Mouse (Mus musculus) left cerebral cortex, postnatal 4 days (tissue): ENCODE results near the gene Atp8a2. TPM values are rescaled to one million over a fixed set of nuclear protein-coding genes. Genes with fewer than 3 reads are reported as not detected.

ENCODE experiments used
- DNase-seq: peaks from one replicate; pipeline ENCODE4 v3.0.0-alpha.2; 2022
- intact Hi-C: fragments of 180-260 bp; cut with DNase I; formaldehyde crosslinking; loops from one replicate; pipeline ENCODE4 v1.15.1; 2025
- total RNA-seq, 2 experiments: library from RNA; stranded (reverse); gene quantifications; 2 replicates each; pipeline ENCODE4 v1.2.3; 2021

The Atp8a2 gene
- total RNA-seq: 10 to 100 TPM; 95.4 to 98.7 TPM

DNA sequence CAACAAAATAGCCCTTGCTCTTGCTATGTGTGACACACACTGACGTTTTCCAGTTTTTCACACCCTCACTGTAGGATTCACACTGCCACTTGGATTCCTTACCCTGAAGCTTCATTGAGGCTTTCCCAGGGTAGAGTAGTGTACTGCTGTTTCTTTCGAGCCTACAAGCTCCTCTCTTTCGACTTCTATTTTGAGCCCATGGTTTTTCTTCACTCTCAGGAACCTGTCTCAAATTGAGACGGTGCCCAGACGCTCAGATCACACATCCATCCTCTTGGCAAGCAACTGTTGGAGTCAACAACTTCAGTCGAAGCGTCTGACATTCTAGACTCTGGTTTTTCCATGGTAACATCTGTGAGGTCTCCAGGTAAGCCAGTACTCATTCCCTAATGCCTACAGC lies at the start of gene Atp8a2:
Gene Atp8a2, minus strand, starts transcription at position 296 of the 400 bp plus-strand sequence.
- intact Hi-C loops: no loop called here
- DNase-seq: no peak

DNA sequence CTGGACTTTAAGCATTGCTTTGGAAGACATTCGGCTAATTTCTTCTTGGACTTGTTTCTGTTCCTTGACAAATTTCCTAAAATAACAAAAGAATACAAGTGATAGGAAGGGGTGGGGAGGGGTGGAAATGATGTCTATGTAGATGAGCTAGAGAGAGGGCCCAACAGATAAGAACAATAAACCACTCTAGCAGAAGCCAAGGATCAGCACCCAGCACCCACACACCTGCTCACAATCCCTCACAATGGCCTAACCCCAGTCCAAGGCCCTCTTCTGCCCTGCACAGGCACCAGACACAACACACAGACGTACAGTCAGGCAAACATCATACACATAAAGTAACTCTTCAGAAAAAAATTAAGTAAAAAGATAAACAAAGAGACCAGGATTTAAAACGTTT lies 41.6 kb upstream of the Atp8a2 start:
- DNase-seq: no peak
- intact Hi-C loops: loop anchor here (10.0 kb wide), 1 partner anchor 644 kb away; the partner anchor contains the start of gene Cdadc1

DNA sequence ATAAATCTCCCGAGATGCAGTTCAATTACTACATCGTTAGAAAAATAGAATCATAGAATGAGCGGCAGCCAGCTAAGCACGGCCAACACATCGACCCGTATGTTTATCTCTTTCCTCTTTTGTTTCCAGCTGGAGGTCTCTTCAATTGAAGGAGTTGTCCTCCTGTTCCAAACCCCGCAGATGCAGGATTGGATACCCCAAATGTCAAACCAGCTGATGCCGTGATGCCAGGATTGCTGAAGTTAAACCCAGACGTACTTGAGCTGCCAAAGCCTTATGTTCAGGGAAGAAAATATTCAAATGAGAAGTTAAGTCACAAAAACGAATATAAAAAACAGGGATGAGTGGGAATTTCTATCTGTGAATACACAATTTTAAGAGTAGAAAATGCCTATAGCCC lies 22.9 kb upstream of the Atp8a2 start:
- intact Hi-C loops: no loop called here
- no peak for DNase-seq

- intact Hi-C loops: no loop called here
- no peak for DNase-seq
These were observed 20.6 kb upstream of the Atp8a2 start for GRCm38 (mm10) chr14:60217616-60218015.

DNA sequence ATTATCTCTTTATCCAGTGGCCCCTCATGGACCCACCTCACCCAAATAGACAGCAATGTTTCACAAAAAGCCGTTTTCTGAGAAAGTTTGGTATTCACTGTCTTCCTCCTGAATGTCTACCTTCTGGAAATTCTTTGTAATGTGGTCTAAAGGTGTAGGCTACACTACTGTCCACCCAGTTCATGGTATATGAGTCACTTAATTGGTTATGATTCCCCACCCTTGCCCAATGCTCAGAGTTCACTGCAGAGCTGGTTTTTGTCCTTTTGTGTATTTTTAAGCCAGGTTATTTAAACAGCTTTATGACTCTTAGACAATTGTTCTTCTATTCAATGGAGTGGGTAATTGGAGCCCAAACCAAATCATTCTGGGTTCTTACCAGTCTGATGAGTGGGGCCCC lies 19.1 kb upstream of the Atp8a2 start:
- intact Hi-C loops: no loop called here
- DNase-seq: no peak

GRCm38 (mm10) chr14:60215000-60215399 lies 18.0 kb upstream of the Atp8a2 start:
- intact Hi-C loops: no loop called here
- DNase-seq: no peak

DNA sequence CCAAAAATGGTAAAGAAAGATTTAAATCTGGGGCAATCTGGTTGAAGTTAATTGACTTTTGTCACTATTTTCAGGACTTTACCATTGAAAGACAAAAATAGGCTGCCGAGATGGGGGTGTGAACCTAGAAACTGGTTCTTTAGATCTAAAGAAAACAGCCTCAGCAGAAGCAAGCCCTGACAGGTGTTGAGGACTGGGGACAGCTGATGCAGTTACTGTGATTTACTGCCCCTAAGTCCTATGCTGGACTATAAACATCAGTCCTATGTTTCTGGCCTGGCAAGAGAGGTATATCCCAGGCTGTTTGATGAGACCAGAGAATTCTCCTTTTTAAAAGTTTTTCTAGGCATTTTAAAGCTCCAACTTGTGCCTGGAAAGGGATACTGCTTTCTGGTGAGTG lies 17.1 kb upstream of the Atp8a2 start:
- no peak for DNase-seq
- intact Hi-C loops: no loop called here

DNA sequence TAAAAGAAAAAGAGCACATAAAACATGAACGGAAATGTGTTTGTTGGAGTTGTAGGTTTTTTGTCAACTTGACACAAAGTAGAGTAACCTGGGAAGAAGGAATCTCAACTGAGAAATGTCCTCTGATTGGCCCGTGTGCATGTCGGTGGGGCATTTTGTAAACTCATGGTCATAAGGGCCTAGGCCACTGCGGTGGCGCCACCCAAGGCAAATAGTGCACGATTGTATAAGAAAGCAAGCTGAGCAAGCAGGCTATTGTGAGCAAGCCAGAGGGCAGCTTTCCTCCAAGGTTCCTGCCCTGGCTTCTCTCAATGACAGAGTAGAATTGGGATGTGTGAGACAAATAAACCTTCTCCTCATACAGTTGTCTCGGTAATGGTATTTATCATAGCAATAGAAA lies 12.2 kb upstream of the Atp8a2 start:
- DNase-seq: no peak
- intact Hi-C loops: no loop called here

- DNase-seq: no peak
- intact Hi-C loops: no loop called here
These were observed 8.0 kb upstream of the Atp8a2 start for GRCm38 (mm10) chr14:60204993-60205392.

GRCm38 (mm10) chr14:60195999-60196398 lies 980 bp downstream of the Atp8a2 start:
- DNase-seq: no peak
- intact Hi-C loops: no loop called here

- DNase-seq: no peak
- intact Hi-C loops: no loop called here
These were observed 2.4 kb downstream of the Atp8a2 start for GRCm38 (mm10) chr14:60194606-60195005.

- no peak for DNase-seq
- intact Hi-C loops: no loop called here
These were observed 7.2 kb downstream of the Atp8a2 start for GRCm38 (mm10) chr14:60189771-60190170.

DNA sequence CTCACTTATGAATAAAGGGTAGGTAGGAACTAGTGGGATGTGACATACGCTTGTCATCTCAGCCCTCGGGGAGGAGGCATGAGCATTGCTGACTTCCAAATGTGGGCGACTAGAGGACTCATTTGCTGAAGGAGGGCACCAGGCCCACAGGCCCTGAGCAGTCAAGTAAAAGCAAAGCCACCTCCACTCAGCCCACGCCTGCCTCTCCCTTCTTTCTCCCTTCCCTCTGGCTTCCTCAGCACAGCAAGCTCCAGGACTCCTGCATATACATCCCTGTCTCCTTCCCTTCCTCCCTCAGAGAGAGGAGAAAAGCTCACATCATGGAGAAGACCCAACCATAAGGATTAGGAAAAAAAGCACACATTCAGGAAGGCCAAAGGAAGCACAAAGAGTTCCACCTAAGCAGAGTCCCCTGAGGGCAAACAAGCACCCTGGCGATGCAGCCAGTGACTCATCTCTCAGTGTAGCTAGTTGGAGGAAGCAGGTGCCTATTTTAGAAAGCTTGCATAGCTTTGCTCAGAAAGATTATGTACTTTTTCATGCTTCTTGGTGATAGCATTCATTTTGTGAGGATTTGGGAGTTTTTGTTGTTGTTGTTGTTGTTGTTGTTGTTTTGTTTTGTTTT lies 8.7 kb downstream of the Atp8a2 start:
- intact Hi-C loops: no loop called here
- DNase-seq: no peak

GRCm38 (mm10) chr14:60181306-60181705 lies 15.7 kb downstream of the Atp8a2 start:
- intact Hi-C loops: no loop called here
- DNase-seq: no peak

- intact Hi-C loops: loop anchor here (10.0 kb wide), 1 partner anchor 94 kb away; no protein-coding TSS in a partner anchor
- no peak for DNase-seq
These were observed 18.4 kb downstream of the Atp8a2 start for GRCm38 (mm10) chr14:60178571-60178955.

GRCm38 (mm10) chr14:60177614-60178570 lies 19.1 kb downstream of the Atp8a2 start:
- no peak for DNase-seq
- intact Hi-C loops: loop anchor here (10.0 kb wide), 1 partner anchor 93 kb away; no protein-coding TSS in a partner anchor

DNA sequence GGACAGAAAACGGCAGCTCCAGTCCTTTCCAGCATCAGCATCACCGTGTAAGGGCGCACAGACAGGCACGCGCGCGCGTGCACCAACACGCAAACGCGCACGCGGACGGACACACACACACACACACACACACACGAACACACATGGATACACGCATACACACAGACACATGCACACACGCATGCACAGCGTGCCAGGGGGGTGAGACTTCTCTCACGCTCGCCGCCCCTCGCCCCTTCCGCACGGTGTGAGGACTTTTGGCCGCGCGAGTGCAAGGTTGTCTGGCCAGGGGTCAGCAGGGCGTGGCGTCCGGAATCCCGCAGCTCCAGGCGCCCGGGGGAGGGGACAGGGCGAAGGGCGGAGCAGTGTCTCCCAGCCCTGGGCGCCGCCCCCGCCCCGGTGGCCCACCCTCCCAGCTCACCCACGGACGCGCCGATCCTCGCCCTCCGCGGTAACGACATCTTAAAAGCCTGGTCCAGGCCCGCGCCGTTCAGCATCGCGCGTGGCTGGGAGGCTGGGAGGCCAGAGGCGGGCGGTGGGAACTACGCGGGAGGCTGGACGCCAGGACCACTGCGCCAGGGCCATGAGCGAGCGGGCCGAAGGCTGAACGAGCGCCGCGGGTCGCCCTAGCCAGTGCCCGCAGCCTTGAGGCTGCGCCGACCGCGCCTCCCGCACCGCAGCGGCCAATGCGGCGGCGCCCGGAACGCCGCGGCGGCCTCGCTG lies 19.9 kb downstream of the Atp8a2 start:
- DNase-seq: peak; percentile 56
- intact Hi-C loops: loop anchor here (10.0 kb wide), 1 partner anchor 92 kb away; no protein-coding TSS in a partner anchor

GRCm38 (mm10) chr14:60176469-60176890 lies 20.5 kb downstream of the Atp8a2 start:
- no peak for DNase-seq
- intact Hi-C loops: loop anchor here (10.0 kb wide), 1 partner anchor 92 kb away; no protein-coding TSS in a partner anchor

DNA sequence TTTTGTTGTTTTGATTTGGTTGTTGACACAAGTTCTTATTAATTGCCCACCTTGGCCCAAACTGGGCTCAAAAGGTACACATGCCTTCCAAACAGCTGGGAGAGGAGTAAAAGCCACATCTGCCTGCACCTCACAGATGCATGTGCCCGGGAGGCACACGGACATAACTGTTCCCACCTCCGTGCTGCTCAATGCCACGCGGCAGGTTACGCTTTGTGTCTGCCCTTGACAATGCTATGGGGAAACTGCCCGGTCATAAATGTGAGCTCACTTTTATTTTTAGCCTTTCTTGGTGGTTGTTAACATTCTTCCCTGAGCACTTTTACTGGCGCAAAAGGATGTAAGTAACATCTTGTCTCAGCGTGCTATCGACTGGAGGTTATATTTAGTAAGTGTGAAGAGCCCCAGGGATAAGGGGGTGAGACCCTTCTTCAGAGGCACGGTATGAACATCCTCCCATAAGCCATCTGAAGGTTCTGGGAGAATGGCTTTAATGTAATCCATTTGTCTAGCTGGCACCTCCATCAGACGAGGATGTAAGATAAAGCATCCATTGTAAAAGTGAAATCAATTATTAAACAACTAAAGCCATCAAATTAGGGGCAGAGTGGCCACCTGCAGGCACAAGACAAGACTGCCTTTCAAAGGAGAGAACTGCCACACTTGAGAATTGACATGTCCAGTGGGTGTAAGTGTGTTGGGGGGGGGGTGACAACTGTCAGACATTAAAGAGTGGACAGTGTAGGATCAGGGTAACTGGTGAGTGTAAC lies 24.5 kb downstream of the Atp8a2 start:
- intact Hi-C loops: loop anchor here (10.0 kb wide), 1 partner anchor 88 kb away; no protein-coding TSS in a partner anchor
- no peak for DNase-seq
